Mouse (Mus musculus) hindbrain, embryonic 15.5 days (tissue): Measurements from ENCODE around the gene Scgb1c1. TPM values are rescaled to one million over a fixed set of nuclear protein-coding genes. Genes with fewer than 3 reads are reported as not detected.

Source experiments
- ATAC-seq: fragments of 200-750 bp; cut with Nextera tagmentation; 2 replicates; pipeline ENCODE4 v1.8.0; 2017; ENCODE audit warnings: low read depth, moderate number of reproducible peaks, moderate TSS enrichment; ENCODE audit not compliant: low FRiP score
- H3K27ac ChIP-seq: fragments of 300-500 bp; sonication (generic); replicated peaks from 2 replicates; pipeline ENCODE4 v1.5.1; 2015; ENCODE audit warnings: mild to moderate bottlenecking, inconsistent platforms
- H3K27me3 ChIP-seq: fragments of 300-500 bp; sonication (generic); 2 replicates; pipeline ENCODE4 v1.6.1; 2015; ENCODE audit warnings: control low read depth, inconsistent platforms
- H3K36me3 ChIP-seq: fragments of 300-500 bp; sonication (generic); 2 replicates; pipeline ENCODE4 v1.6.1; 2015; ENCODE audit warnings: control low read depth, inconsistent platforms
- H3K4me1 ChIP-seq: fragments of 300-500 bp; sonication (generic); replicated peaks from 2 replicates; pipeline ENCODE4 v1.6.1; 2015; ENCODE audit warnings: control low read depth, inconsistent platforms
- H3K4me2 ChIP-seq: fragments of 300-500 bp; sonication (generic); 2 replicates; pipeline ENCODE4 v1.6.1; 2015; ENCODE audit warnings: moderate library complexity, mild to moderate bottlenecking, inconsistent platforms
- H3K4me3 ChIP-seq: fragments of 300-500 bp; sonication (generic); 2 replicates; pipeline ENCODE4 v1.5.1; 2015; ENCODE audit warnings: mild to moderate bottlenecking, inconsistent platforms
- H3K9ac ChIP-seq: fragments of 300-500 bp; sonication (generic); 2 replicates; pipeline ENCODE4 v1.6.1; 2015; ENCODE audit warnings: inconsistent platforms
- H3K9me3 ChIP-seq: fragments of 300-500 bp; sonication (generic); 2 replicates; pipeline ENCODE4 v1.6.1; 2016; ENCODE audit warnings: control low read depth, inconsistent platforms
- WGBS: fragments of 180-500 bp; shearing (Covaris S2); methylation state at CpG from one replicate; pipeline ENCODE4 v1.1.7; 2015; 5-methylcytosine and 5-hydroxymethylcytosine counted together
- polyA plus RNA-seq: library from polyadenylated mRNA; unstranded; fragments of >200 nt; fragmentation: Nextera tagmentation; extraction: Ambion mirVana; gene quantifications from 2 replicates; pipeline ENCODE4 v1.2.1, GENCODE M21; 2015

The Scgb1c1 gene
- polyA plus RNA-seq, 1 experiment from 2014 or later: not detected

GRCm38 (mm10) chr7:140828171-140828881 lies 17.0 kb upstream of the Scgb1c1 start:
- ATAC-seq: peak; percentile 66; the same call in 1 of the 2 replicates
- Histone ChIP-seq H3K27ac (0 out of 2 replicates have a peak overlapping the region, but pooled peaks have one; percentile 42), H3K4me3 (no peak overlapping the region), H3K27me3 (0 out of 2 replicates have a peak, but pooled peaks cover 3% of the 10 kb centered on the region), H3K9me3 (no peaks in the 10 kb centered on the region), H3K4me2 (0 out of 2 replicates have a peak overlapping the region, but pooled peaks have one; percentile 1), H3K9ac (peak overlapping the region; percentile 17; the same call in 1 of the 2 replicates), H3K4me1 (0 out of 2 replicates have a peak, but pooled peaks cover 4% of the 10 kb centered on the region), H3K36me3 (no peaks in the 10 kb centered on the region)
- 46% methylated on average over 8 of the region's 8 CpGs for WGBS

DNA sequence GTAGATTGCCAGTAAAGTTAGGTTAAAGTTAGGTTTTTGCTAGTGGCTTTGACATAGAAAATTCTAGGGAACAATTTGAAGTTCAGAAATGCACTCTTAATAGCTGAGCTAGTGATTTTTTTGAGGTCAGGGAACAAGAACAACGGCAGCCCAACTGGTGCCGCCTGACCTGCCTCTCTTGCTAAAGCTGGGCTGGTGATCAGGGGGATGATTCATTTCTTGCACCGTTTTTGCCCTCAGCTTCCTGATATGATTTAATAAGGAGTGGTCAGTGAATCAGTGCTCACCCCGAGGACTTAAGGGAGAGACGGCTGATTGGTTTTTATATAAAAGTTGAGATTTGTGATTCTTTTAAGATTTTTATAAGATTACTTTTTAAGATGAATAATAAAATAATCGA lies 13.9 kb upstream of the Scgb1c1 start:
- no peak overlapping the region for H3K27ac ChIP-seq
- H3K4me2 ChIP-seq: no peak overlapping the region
- H3K27me3 ChIP-seq: no peaks in the 10 kb centered on the region
- no peak overlapping the region for H3K9ac ChIP-seq
- H3K9me3 ChIP-seq: no peaks in the 10 kb centered on the region
- no peak for ATAC-seq
- H3K36me3 ChIP-seq: no peaks in the 10 kb centered on the region
- WGBS: 69% methylated on average over 6 of the region's 6 CpGs
- H3K4me3 ChIP-seq: no peak overlapping the region
- 0 out of 2 replicates have a peak, but pooled peaks cover 4% of the 10 kb centered on the region for H3K4me1 ChIP-seq

GRCm38 (mm10) chr7:140833341-140833740 lies 12.0 kb upstream of the Scgb1c1 start:
- H3K4me3 ChIP-seq: no peak overlapping the region
- no peak overlapping the region for H3K9ac ChIP-seq
- H3K36me3 ChIP-seq: no peaks in the 10 kb centered on the region
- ATAC-seq: no peak
- H3K9me3 ChIP-seq: no peaks in the 10 kb centered on the region
- H3K4me2 ChIP-seq: no peak overlapping the region
- H3K27me3 ChIP-seq: no peaks in the 10 kb centered on the region
- no peak overlapping the region for H3K27ac ChIP-seq
- no peaks in the 10 kb centered on the region for H3K4me1 ChIP-seq
- WGBS: 80% methylated on average over 4 of the region's 4 CpGs

GRCm38 (mm10) chr7:140834968-140835757 lies 10.2 kb upstream of the Scgb1c1 start, which contains the start of gene Urah:
Urah (plus strand) TSS chr7:140835018.
- Histone ChIP-seq H3K9ac (no peak within 1 kb of the TSS), H3K4me2 (no peak within 1 kb of the TSS), H3K4me1 (no peaks in the 10 kb centered on the region), H3K36me3 (no peaks in the 10 kb centered on the region), H3K4me3 (no peak within 1 kb of the TSS), H3K27ac (no peak within 1 kb of the TSS), H3K27me3 (no peaks in the 10 kb centered on the region), H3K9me3 (no peaks in the 10 kb centered on the region)
- WGBS: 48% methylated on average over 20 of the region's 20 CpGs
- ATAC-seq: no peak

GRCm38 (mm10) chr7:140835758-140836087 lies 9.6 kb upstream of the Scgb1c1 start:
- H3K27ac ChIP-seq: no peak overlapping the region
- H3K4me3 ChIP-seq: no peak overlapping the region
- H3K4me2 ChIP-seq: no peak overlapping the region
- WGBS: 85% methylated on average over 2 of the region's 2 CpGs
- no peaks in the 10 kb centered on the region for H3K9me3 ChIP-seq
- peak; percentile 27; the same call in 1 of the 2 replicates for ATAC-seq
- no peaks in the 10 kb centered on the region for H3K36me3 ChIP-seq
- H3K27me3 ChIP-seq: peaks cover under 1% of the 10 kb centered on the region; the same call in 1 of the 2 replicates
- H3K4me1 ChIP-seq: no peaks in the 10 kb centered on the region
- H3K9ac ChIP-seq: no peak overlapping the region

GRCm38 (mm10) chr7:140836243-140837115 lies 8.9 kb upstream of the Scgb1c1 start:
- Histone ChIP-seq H3K9me3 (no peaks in the 10 kb centered on the region), H3K4me3 (no peak overlapping the region), H3K4me2 (no peak overlapping the region), H3K27me3 (peaks cover 5% of the 10 kb centered on the region; the same call in 1 of the 2 replicates), H3K36me3 (no peaks in the 10 kb centered on the region), H3K27ac (no peak overlapping the region), H3K4me1 (no peaks in the 10 kb centered on the region), H3K9ac (no peak overlapping the region)
- 89% methylated on average over 9 of the region's 9 CpGs for WGBS
- ATAC-seq: no peak

GRCm38 (mm10) chr7:140839556-140839955 lies 5.8 kb upstream of the Scgb1c1 start:
- no peak for ATAC-seq
- no peak overlapping the region for H3K4me2 ChIP-seq
- 70% methylated on average over 5 of the region's 5 CpGs for WGBS
- H3K27me3 ChIP-seq: peaks cover 7% of the 10 kb centered on the region; the same call in 1 of the 2 replicates
- H3K4me1 ChIP-seq: no peaks in the 10 kb centered on the region
- H3K9ac ChIP-seq: no peak overlapping the region
- no peaks in the 10 kb centered on the region for H3K36me3 ChIP-seq
- H3K9me3 ChIP-seq: no peaks in the 10 kb centered on the region
- no peak overlapping the region for H3K27ac ChIP-seq
- no peak overlapping the region for H3K4me3 ChIP-seq

DNA sequence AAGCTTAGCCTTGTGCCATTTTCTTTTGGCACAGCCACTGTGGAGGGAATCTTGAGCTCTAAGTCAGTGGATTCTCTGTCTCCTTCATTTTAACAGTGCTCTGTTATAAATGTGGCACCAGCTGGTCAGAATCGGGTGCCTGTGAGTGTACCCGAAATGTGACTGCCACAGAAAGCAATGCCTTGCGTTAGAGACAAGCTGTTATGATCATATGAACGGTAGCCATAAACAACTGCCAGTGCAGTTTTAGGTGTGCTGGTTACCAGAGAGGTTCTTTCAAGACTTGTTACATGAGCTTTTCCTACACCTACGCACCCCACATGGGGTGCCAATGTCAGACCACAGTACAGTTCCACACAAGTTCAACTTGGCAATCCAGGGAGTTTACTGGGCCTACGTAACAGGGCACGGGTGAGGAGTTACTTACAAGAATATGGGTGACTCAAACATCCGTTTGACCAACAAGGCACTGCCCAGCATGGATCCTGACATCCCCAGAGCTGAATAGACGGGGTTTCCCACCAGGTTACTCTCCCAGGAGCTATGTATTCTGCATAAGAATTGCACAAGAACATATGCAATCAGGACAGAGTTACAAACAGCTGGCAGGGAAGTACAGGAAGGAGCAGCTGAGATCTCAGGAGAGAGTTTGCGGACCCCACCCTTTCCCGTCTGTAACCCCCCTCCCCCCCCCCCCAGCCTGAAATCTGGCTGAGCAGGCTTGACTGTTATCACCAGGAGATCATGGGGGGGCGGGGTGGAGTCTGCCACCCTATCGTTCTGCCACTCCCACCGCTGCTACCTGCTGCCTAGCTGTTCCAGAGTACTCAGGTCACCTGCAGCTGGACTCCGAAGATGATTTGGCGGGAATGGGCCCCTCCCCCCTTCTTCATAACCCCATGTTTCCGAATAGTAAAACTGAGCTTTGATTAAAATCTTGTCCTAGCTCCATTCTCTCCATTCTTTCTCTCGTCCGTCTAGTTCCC lies 4.3 kb upstream of the Scgb1c1 start:
- no peak for ATAC-seq
- 39% methylated on average over 19 of the region's 19 CpGs for WGBS

DNA sequence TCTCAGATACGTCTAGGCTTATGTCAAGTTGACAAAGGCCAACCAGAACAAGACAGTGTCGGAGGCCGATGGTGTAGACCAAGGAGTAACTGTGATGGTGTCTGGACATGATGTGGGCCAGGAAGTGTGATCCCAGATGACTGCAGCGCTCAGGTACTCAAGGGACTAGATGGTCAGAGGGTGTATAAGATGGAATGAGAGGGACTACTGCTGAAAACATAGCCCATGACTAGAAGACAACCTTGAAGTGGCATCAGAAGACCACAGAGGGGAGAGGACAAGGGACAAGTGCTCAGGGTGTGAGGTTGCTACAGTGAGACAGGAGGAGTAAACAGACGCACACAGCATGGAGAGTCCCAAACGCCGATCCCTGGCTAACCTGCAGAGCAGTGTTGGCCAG lies 1.5 kb upstream of the Scgb1c1 start:
- ATAC-seq: no peak
- H3K27me3 ChIP-seq: peaks cover 7% of the 10 kb centered on the region; the same call in 1 of the 2 replicates
- no peaks in the 10 kb centered on the region for H3K9me3 ChIP-seq
- H3K4me2 ChIP-seq: no peak overlapping the region
- no peak overlapping the region for H3K9ac ChIP-seq
- H3K36me3 ChIP-seq: no peaks in the 10 kb centered on the region
- no peaks in the 10 kb centered on the region for H3K4me1 ChIP-seq
- WGBS: 75% methylated on average over 7 of the region's 7 CpGs
- H3K27ac ChIP-seq: no peak overlapping the region
- H3K4me3 ChIP-seq: no peak overlapping the region

More for the DNA sequence above, 4.3 kb upstream of the Scgb1c1 start:
- Histone ChIP-seq H3K9me3 (no peaks in the 10 kb centered on the region), H3K4me3 (no peak overlapping the region), H3K27ac (no peak overlapping the region), H3K27me3 (peaks cover 7% of the 10 kb centered on the region; the same call in 1 of the 2 replicates), H3K9ac (no peak overlapping the region), H3K4me2 (no peak overlapping the region), H3K36me3 (no peaks in the 10 kb centered on the region), H3K4me1 (no peaks in the 10 kb centered on the region)

DNA sequence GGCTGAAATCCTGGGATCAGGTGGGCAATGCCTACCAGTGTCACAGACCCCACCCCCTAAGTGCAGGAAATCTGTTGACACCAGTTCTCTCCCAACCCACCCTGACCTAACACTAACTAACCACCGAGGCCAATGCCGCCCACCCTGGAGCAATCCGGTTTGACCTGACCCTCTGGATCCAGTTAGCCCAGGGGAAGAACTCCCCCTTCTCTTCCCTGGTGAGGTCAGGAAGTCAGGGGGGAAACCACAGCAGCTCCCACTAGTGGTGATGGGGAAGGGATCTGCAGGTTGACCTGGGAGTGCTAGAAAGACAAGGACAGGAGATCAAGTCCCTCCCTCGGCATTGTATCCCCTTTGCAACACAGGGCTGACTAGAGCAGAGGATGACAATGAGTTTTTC lies 336 bp downstream of the Scgb1c1 start:
- H3K4me2 ChIP-seq: no peak overlapping the region
- 81% methylated on average over 4 of the region's 4 CpGs for WGBS
- ATAC-seq: no peak

More for the DNA sequence above, 336 bp downstream of the Scgb1c1 start:
- H3K27me3 ChIP-seq: peaks cover 6% of the 10 kb centered on the region; the same call in 1 of the 2 replicates
- H3K9ac ChIP-seq: no peak overlapping the region
- no peaks in the 10 kb centered on the region for H3K4me1 ChIP-seq
- no peak overlapping the region for H3K27ac ChIP-seq
- no peak overlapping the region for H3K4me3 ChIP-seq
- H3K9me3 ChIP-seq: no peaks in the 10 kb centered on the region
- H3K36me3 ChIP-seq: no peaks in the 10 kb centered on the region
